Mouse (Mus musculus) kidney, postnatal 0 days (tissue): ENCODE measurements around the gene Itsn1. TPM values are rescaled to one million over a fixed set of nuclear protein-coding genes. Genes with fewer than 3 reads are reported as not detected.

Experiments
- ATAC-seq: fragments of 200-750 bp; cut with Nextera tagmentation; replicated peaks from 2 replicates; pipeline ENCODE4 v1.8.0; 2017; ENCODE audit warnings: low read depth, moderate number of reproducible peaks, moderate TSS enrichment, moderate library complexity; ENCODE audit not compliant: low FRiP score
- DNase-seq: peaks from one replicate; pipeline ENCODE4 v3.0.0-alpha.2; 2016; ENCODE audit warnings: low spot score
- H3K27ac ChIP-seq: fragments of 300-500 bp; sonication (generic); 2 replicates; pipeline ENCODE4 v1.5.1; 2014; ENCODE audit warnings: mild to moderate bottlenecking
- H3K27me3 ChIP-seq: fragments of 300-500 bp; sonication (generic); 2 replicates; pipeline ENCODE4 v1.6.1; 2014; ENCODE audit warnings: low read length, mixed read lengths; ENCODE audit not compliant: insufficient read depth
- H3K36me3 ChIP-seq: fragments of 300-500 bp; sonication (generic); 2 replicates; pipeline ENCODE4 v1.6.1; 2014; ENCODE audit warnings: low read length, mixed read lengths; ENCODE audit not compliant: insufficient read depth
- H3K4me1 ChIP-seq: fragments of 300-500 bp; sonication (generic); replicated peaks from 2 replicates; pipeline ENCODE4 v1.6.1; 2014; ENCODE audit warnings: antibody characterized with exemption, low read length, mixed read lengths; ENCODE audit not compliant: insufficient read depth
- H3K4me2 ChIP-seq: fragments of 300-500 bp; sonication (generic); 2 replicates; pipeline ENCODE4 v1.6.1; 2014; ENCODE audit warnings: mild to moderate bottlenecking, low read length, moderate library complexity, mixed read lengths
- H3K4me3 ChIP-seq: fragments of 300-500 bp; sonication (generic); replicated peaks from 2 replicates; pipeline ENCODE4 v1.5.1; 2014; ENCODE audit warnings: low read depth, low read length
- H3K9ac ChIP-seq: fragments of 300-500 bp; sonication (generic); 2 replicates; pipeline ENCODE4 v1.6.1; 2014; ENCODE audit warnings: low read depth, low read length
- H3K9me3 ChIP-seq: fragments of 300-500 bp; sonication (generic); replicated peaks from 2 replicates; pipeline ENCODE4 v1.6.1; 2016; ENCODE audit warnings: low read length, inconsistent platforms, mixed read lengths
- CTCF ChIP-seq: IDR thresholded peaks from 2 replicates; pipeline ENCODE4 v1.5.1; 2016; ENCODE audit warnings: antibody characterized with exemption, low read depth, mild to moderate bottlenecking, moderate library complexity
- WGBS: fragments of 180-500 bp; shearing (Covaris S2); extraction: QIAGEN DNeasy Blood & Tissue Kit; methylation state at CpG from one replicate; pipeline ENCODE4 v1.1.7; 2014; 5-methylcytosine and 5-hydroxymethylcytosine counted together
- polyA plus RNA-seq: library from polyadenylated mRNA; unstranded; fragments of >200 nt; fragmentation: Nextera tagmentation; extraction: Ambion mirVana; gene quantifications from 2 replicates; pipeline ENCODE4 v1.2.1, GENCODE M21; 2015

Gene Itsn1
- polyA plus RNA-seq, 1 experiment from 2014 or later: 14.4 TPM

DNA sequence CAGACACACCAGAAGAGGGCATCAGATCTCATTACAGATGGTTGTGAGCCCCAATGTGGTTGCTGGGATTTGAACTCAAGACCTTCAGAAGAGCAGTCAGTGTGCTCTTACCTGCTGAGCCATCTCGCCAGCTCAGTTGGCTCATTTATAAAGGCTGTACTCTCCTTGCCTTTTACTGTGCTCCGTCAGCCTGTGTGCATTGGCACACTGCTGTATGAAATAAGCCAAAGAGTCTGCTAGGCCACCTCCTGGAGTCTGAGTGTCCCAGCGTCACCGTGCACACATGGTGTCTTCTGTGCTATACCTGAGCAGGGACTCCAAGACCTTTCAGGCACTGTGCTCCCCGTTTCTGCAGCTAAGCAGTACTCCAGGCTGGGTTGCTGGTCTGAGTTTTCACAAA is 40.8 kb downstream of the Itsn1 start:
- Histone ChIP-seq H3K36me3 (no peaks in the 10 kb centered on the region), H3K4me1 (0 out of 2 replicates have a peak, but pooled peaks cover 6% of the 10 kb centered on the region), H3K4me3 (no peak overlapping the region), H3K27ac (no peak overlapping the region), H3K4me2 (no peak overlapping the region), H3K9ac (no peak overlapping the region), H3K9me3 (no peaks in the 10 kb centered on the region), H3K27me3 (no peaks in the 10 kb centered on the region)
- WGBS: 92% methylated on average over 5 of the region's 5 CpGs
- no peak for ATAC-seq
- DNase-seq: no peak
- TF ChIP-seq CTCF: no peak

DNA sequence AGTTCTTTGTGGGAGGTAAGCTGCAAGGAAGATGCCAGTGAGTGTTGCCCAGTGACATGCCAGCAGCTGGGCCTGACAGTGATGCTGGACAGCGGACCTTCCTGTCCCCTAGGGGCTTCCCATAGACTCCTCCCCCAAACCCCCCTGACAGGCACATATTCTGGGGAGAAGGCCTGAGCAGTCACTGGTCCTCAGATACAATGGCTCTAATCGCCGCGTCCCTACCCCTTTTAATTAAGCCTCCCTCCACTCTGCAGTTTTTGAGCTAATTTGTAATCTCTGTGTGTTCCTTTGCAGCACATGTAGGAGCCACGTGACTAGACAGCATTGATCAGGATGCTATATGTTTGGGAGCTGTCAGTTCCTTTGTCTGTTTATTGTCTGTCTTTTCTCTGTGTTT is 41.6 kb downstream of the Itsn1 start:
- no peak overlapping the region for H3K4me2 ChIP-seq
- H3K27ac ChIP-seq: no peak overlapping the region
- H3K4me1 ChIP-seq: 0 out of 2 replicates have a peak, but pooled peaks cover 6% of the 10 kb centered on the region
- DNase-seq (no peak), ATAC-seq (no peak)
- H3K27me3 ChIP-seq: no peaks in the 10 kb centered on the region
- TF ChIP-seq CTCF: no peak
- H3K9ac ChIP-seq: no peak overlapping the region
- no peaks in the 10 kb centered on the region for H3K36me3 ChIP-seq
- H3K9me3 ChIP-seq: no peaks in the 10 kb centered on the region
- H3K4me3 ChIP-seq: no peak overlapping the region
- 77% methylated on average over 5 of the region's 5 CpGs for WGBS

DNA sequence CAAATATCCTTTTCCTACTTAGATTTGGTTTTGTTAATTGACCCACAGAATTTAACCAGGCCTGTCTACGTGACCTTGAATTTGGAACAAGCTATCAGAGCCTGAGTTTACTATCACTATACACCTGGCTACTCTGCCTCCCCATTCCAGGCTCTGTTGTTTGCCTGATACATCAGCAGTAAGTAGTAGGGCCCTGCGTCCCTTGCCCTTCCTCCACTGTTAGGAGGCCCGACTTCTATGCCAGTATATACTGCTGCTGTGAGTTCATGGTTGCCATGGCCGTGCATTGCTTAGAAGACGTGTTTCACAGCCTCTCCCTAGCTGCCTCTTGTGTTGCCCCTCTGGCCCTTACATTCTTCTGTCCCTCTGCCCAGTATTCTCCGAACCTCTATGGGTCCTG is 42.3 kb downstream of the Itsn1 start:
- no peak overlapping the region for H3K4me2 ChIP-seq
- TF ChIP-seq CTCF: no peak
- H3K4me3 ChIP-seq: no peak overlapping the region
- no peaks in the 10 kb centered on the region for H3K36me3 ChIP-seq
- H3K27ac ChIP-seq: no peak overlapping the region
- H3K27me3 ChIP-seq: no peaks in the 10 kb centered on the region
- H3K9me3 ChIP-seq: no peaks in the 10 kb centered on the region
- 87% methylated on average over 6 of the region's 6 CpGs for WGBS
- H3K4me1 ChIP-seq: 0 out of 2 replicates have a peak, but pooled peaks cover 6% of the 10 kb centered on the region
- no peak for ATAC-seq
- no peak overlapping the region for H3K9ac ChIP-seq
- DNase-seq: no peak

DNA sequence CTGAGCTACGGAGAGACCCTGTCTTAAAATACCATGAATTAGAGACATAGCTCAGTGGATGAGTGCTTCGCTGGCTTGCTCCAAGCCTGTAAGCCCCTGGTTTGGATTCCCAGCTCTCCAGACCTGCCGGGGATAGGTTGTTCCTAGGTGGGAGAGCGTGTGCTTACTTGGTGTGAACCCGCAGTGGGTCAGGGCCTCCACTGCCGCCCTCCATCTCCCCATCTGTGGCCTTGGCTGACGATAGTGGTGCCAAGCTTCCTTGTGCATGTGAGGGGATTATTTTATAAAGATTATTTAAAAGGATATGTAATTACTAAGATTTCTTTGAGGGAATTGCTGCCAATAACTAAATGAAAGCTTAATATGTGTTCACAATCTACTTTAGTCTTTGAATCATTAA is 43.5 kb downstream of the Itsn1 start:
- WGBS: 79% methylated on average over 7 of the region's 7 CpGs
- Histone ChIP-seq H3K36me3 (no peaks in the 10 kb centered on the region), H3K4me1 (no peaks in the 10 kb centered on the region), H3K9ac (no peak overlapping the region), H3K4me3 (no peak overlapping the region), H3K27me3 (no peaks in the 10 kb centered on the region), H3K4me2 (no peak overlapping the region), H3K27ac (no peak overlapping the region), H3K9me3 (no peaks in the 10 kb centered on the region)
- no peak for DNase-seq
- TF ChIP-seq CTCF: no peak
- ATAC-seq: no peak

DNA sequence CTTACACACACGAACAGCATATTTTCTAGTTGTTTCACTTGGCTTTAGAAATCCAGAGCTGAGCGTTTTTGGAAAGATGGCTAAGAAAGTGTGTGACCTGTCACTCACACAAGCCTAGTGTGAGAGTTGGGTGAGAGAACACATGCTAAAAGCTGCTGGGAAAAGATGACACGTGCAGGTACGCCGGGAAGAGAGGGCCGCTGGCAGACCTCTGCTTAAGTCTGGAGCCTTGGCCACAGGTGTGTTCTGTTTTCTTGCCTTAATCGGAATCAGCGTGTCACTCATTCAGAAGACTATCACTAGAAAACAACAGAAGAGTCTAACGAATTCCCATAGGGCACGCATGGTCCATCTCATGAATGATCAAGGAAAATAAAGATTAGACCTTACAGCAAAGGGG is 50.5 kb downstream of the Itsn1 start:
- no peak for ATAC-seq
- Histone ChIP-seq H3K4me2 (no peak overlapping the region), H3K27ac (no peak overlapping the region), H3K4me1 (no peaks in the 10 kb centered on the region; the same call in 1 of the 2 replicates), H3K4me3 (no peak overlapping the region), H3K9ac (no peak overlapping the region), H3K36me3 (0 out of 2 replicates have a peak, but pooled peaks cover 7% of the 10 kb centered on the region), H3K9me3 (no peaks in the 10 kb centered on the region), H3K27me3 (no peaks in the 10 kb centered on the region)
- WGBS: 73% methylated on average over 10 of the region's 10 CpGs
- no peak for TF ChIP-seq CTCF
- no peak for DNase-seq

DNA sequence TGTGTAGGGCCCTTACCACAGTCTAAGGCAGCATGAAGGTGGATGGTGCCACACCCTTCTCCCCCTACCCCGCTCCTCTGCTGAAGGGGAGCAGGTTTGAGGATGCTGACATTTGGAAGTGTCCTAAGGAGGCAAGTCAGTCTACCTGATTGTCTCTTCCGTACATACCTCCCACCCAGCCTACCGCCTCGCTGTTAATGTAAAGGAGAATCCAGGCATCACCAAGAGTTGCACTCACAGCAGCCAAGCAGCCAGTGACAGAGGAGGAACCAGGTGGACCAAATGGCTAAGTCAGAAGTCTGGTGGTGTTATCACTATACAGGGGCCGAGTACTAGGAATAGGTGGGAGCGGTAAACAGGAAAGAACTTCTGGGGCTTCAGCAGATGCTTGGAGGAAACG is 51.1 kb downstream of the Itsn1 start:
- no peaks in the 10 kb centered on the region for H3K9me3 ChIP-seq
- 91% methylated on average over 7 of the region's 7 CpGs for WGBS
- no peaks in the 10 kb centered on the region; the same call in 1 of the 2 replicates for H3K4me1 ChIP-seq
- no peak overlapping the region for H3K4me2 ChIP-seq
- 0 out of 2 replicates have a peak, but pooled peaks cover 7% of the 10 kb centered on the region for H3K36me3 ChIP-seq
- DNase-seq (no peak), ATAC-seq (no peak)
- no peak overlapping the region for H3K4me3 ChIP-seq
- no peaks in the 10 kb centered on the region for H3K27me3 ChIP-seq
- TF ChIP-seq CTCF: no peak
- no peak overlapping the region for H3K27ac ChIP-seq
- no peak overlapping the region for H3K9ac ChIP-seq

DNA sequence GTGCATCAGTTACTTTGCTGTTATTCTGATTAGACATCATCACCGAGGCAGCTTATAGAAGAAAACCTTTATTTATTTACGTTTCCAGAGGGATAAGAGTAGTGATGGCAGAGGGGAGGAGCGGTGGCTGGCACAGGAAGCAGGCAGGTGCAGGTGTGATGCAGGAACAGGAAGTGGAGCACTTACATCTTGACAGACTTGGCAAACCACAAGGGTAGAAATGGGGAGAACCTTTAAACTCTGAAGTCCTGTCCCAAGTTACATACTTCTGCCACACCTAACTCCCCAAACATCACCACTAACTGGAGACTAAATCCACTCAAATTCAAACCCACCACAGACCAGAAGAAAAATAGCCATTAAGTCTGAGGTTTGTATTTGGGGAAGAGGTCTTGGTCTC is 51.7 kb downstream of the Itsn1 start:
- H3K9me3 ChIP-seq: no peaks in the 10 kb centered on the region
- no peak overlapping the region for H3K4me3 ChIP-seq
- H3K27ac ChIP-seq: no peak overlapping the region
- H3K9ac ChIP-seq: no peak overlapping the region
- WGBS: 81% methylated on average over 3 of the region's 3 CpGs
- no peak overlapping the region for H3K4me2 ChIP-seq
- DNase-seq: no peak
- H3K4me1 ChIP-seq: no peaks in the 10 kb centered on the region; the same call in 1 of the 2 replicates
- H3K27me3 ChIP-seq: no peaks in the 10 kb centered on the region
- TF ChIP-seq CTCF: no peak
- no peak for ATAC-seq
- 0 out of 2 replicates have a peak, but pooled peaks cover 7% of the 10 kb centered on the region for H3K36me3 ChIP-seq
